Mouse (Mus musculus): ENCODE measurements at regions not wholly inside any gene's neighbourhood (a gene's known extent, or its start where the extent isn't known, plus 50 kb on each side); places are given as distances from the start of the nearest gene placed in this dataset.

DNA sequence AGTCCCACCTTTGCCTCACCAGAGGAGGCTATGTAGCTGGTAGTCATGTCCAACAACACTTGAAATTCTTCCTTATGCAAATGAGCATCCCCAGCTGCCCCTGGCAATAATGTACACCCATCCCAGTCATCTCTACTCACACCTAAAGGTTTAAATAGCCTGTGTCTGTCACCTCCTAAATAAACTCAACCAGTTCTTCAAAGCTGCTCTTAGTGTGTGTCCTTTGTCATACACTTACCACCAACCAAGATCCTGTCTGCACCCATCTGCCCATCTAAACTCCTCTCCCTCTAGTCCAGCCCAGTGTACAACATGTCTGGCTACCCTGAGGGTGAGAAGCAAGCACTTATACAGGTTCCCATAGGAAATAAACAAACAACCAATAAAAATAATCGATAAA is 103.4 kb upstream of the Ndst3 start:
- H3K9me3 ChIP-seq (replicated peaks; ENCODE audit: low read length) = no peaks in the 10 kb centered on the region
- no peaks in the 10 kb centered on the region for H3K79me2 ChIP-seq (replicated peaks; ENCODE audit: control insufficient read depth, extremely low read depth, insufficient read depth, poor library complexity, severe bottlenecking)
- no peak for DNase-seq (ENCODE audit: extremely low read depth)
- no peaks in the 10 kb centered on the region for H3K27me3 ChIP-seq (replicated peaks)
- H3K27ac ChIP-seq (ENCODE audit: insufficient read depth, low read depth) = no peak overlapping the region
- no peak overlapping the region for H3K4me3 ChIP-seq (replicated peaks in 1 of 3; ENCODE audit: low read depth in 2 of 3, low read length in 2 of 3, poor library complexity in 1 of 3)
- no peak for TF ChIP-seq MXI1 (IDR thresholded peaks at IDR 0.05; ENCODE audit: low read depth, low read length)
- TF ChIP-seq PAX5 (IDR thresholded peaks at IDR 0.05; ENCODE audit: low read length) = no peak
- TF ChIP-seq MAX (IDR thresholded peaks at IDR 0.05; ENCODE audit: low read length) = no peak
- TF ChIP-seq SMC3 (IDR thresholded peaks at IDR 0.05; ENCODE audit: low read depth, low read length) = no peak; the same call in 1 of the 2 replicates
- no peak for TF ChIP-seq IRF4 (IDR thresholded peaks at IDR 0.05; ENCODE audit: low read depth, low read length)
- TF ChIP-seq MAFK (IDR thresholded peaks at IDR 0.05; ENCODE audit: insufficient replicate concordance, low read length) = no peak
- no peak for TF ChIP-seq SIN3A (IDR thresholded peaks at IDR 0.05; ENCODE audit: low read length)
- H3K9ac ChIP-seq (ENCODE audit: insufficient read depth, low read depth) = no peak overlapping the region
- dilution Hi-C loops (cut with MboI; ENCODE audit: extremely low pct_ligation_motif_present, extremely low pct_unique_long_range_greater_than_20kb, low sequenced_read_pairs) (no loop called here), in situ Hi-C loops (cut with MboI; ENCODE audit: low pct_ligation_motif_present, low pct_unique_long_range_greater_than_20kb, low sequenced_read_pairs) (no loop called here)
- H3K4me1 ChIP-seq (ENCODE audit: control insufficient read depth in 1 of 2, insufficient read depth in 2 of 2) = no peaks in the 10 kb centered on the region
- no peaks in the 10 kb centered on the region for H3K36me3 ChIP-seq (replicated peaks in 1 of 2; ENCODE audit: control insufficient read depth in 1 of 2, insufficient read depth in 1 of 2, low read length in 1 of 2)
- H3K4me2 ChIP-seq (ENCODE audit: insufficient read depth, low read depth, poor library complexity, severe bottlenecking) = no peak overlapping the region

- Histone ChIP-seq H3K4me3 (replicated peaks in 1 of 3; ENCODE audit: low read depth in 2 of 3, low read length in 2 of 3, poor library complexity in 1 of 3) (no peak overlapping the region), H3K27me3 (replicated peaks) (no peaks in the 10 kb centered on the region), H3K36me3 (replicated peaks in 1 of 2; ENCODE audit: control insufficient read depth in 1 of 2, insufficient read depth in 1 of 2, low read length in 1 of 2) (no peaks in the 10 kb centered on the region), H3K27ac (ENCODE audit: insufficient read depth, low read depth) (no peak overlapping the region), H3K4me2 (ENCODE audit: insufficient read depth, low read depth, poor library complexity, severe bottlenecking) (no peak overlapping the region), H3K4me1 (ENCODE audit: control insufficient read depth in 1 of 2, insufficient read depth in 2 of 2) (no peaks in the 10 kb centered on the region), H3K9ac (ENCODE audit: insufficient read depth, low read depth) (no peak overlapping the region), H3K79me2 (replicated peaks; ENCODE audit: control insufficient read depth, extremely low read depth, insufficient read depth, poor library complexity, severe bottlenecking) (no peaks in the 10 kb centered on the region), H3K9me3 (replicated peaks; ENCODE audit: low read length) (no peaks in the 10 kb centered on the region)
- in situ Hi-C loops (cut with MboI; ENCODE audit: low pct_ligation_motif_present, low pct_unique_long_range_greater_than_20kb, low sequenced_read_pairs) = no loop called here
- TF ChIP-seq NRF1 (IDR thresholded peaks at IDR 0.05; ENCODE audit: low read depth, low read length) (no peak), UBTF (IDR thresholded peaks at IDR 0.05; ENCODE audit: low read depth, low read length) (no peak), CTCF (conservative IDR thresholded peaks at IDR 0.05 in 1 of 2, IDR thresholded peaks at IDR 0.05 in 1 of 2; ENCODE audit: low read depth in 2 of 2, low read length in 2 of 2) (no peak), IRF4 (IDR thresholded peaks at IDR 0.05; ENCODE audit: low read depth, low read length) (no peak), CHD2 (IDR thresholded peaks at IDR 0.05; ENCODE audit: low read length) (no peak), POLR2AphosphoS2 (IDR thresholded peaks at IDR 0.05; ENCODE audit: low read depth, low read length) (no peak), JUND (conservative IDR thresholded peaks at IDR 0.05; ENCODE audit: low read depth, low read length) (no peak), SMC3 (IDR thresholded peaks at IDR 0.05; ENCODE audit: low read depth, low read length) (no peak), ZC3H11A (IDR thresholded peaks at IDR 0.05; ENCODE audit: low read depth, low read length) (no peak), ZNF384 (IDR thresholded peaks at IDR 0.05; ENCODE audit: low read depth, low read length) (no peak), MAZ (IDR thresholded peaks at IDR 0.05; ENCODE audit: low read depth, low read length) (no peak), KAT2A (IDR thresholded peaks at IDR 0.05; ENCODE audit: insufficient replicate concordance, low read length) (no peak), CHD1 (IDR thresholded peaks at IDR 0.05; ENCODE audit: low read depth, low read length) (no peak), PAX5 (IDR thresholded peaks at IDR 0.05; ENCODE audit: low read length) (no peak), ETS1 (conservative IDR thresholded peaks at IDR 0.05; ENCODE audit: low read depth, low read length) (no peak), ZKSCAN1 (IDR thresholded peaks at IDR 0.05; ENCODE audit: borderline replicate concordance, low read depth, low read length) (no peak)
- no peak for DNase-seq (ENCODE audit: extremely low read depth)
- dilution Hi-C loops (cut with MboI; ENCODE audit: extremely low pct_ligation_motif_present, extremely low pct_unique_long_range_greater_than_20kb, low sequenced_read_pairs) = no loop called here
Measured at GRCm38 (mm10) chr3:123805338-123805737, 114.7 kb upstream of the Ndst3 start.
